Mouse (Mus musculus): ENCODE measurements at regions not wholly inside any gene's neighbourhood (a gene's known extent, or its start where the extent isn't known, plus 50 kb on each side); places are given as distances from the start of the nearest gene placed in this dataset.

GRCm38 (mm10) chr12:70523379-70523778, 70.5 kb downstream of the Tmx1 start:
- no peak for DNase-seq (ENCODE audit: low spot score in 2 of 2)

DNA sequence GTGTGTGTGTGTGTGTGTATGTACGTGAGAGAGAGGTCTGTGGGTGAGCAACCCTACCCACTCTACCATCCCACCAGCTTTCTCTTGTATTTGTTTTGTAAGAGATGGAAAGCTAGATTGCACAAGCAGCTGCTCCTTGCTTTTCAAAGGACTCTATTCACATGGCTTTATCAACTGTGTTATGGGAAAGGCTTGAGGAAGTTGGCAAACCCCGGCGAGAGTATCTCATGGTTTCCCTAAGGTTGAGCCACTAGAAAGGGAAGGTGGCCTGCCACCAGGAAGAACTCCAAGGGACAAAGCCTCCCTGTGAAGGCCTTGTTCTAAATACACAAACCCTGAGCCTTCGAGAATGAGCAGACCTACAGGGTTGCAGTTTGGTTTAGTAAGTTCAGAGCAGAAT, 71.8 kb downstream of the Tmx1 start:
- DNase-seq (ENCODE audit: low spot score in 2 of 2): no peak

GRCm38 (mm10) chr12:70531661-70532060, 78.8 kb downstream of the Tmx1 start:
- no peak for DNase-seq (ENCODE audit: low spot score in 2 of 2)

DNA sequence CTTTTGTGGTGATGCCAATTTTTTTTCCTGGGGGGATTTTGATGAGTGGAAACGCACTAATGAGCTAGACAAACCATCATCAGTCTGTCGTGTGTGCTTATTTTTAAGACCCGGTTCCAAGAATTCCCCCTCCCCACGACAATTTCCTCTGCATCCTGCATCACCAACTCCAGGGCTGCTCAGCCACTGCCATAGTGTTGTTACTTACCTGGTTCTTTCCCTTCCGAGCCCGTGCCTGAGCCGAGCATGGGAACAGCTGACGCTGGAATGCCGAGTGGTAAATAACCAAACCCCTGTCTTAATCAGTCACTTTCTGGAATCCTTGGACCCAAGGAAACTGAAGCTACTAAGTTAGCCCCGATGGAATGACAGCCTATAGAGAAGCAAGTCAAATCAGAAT, 79.3 kb downstream of the Tmx1 start:
- DNase-seq (ENCODE audit: low spot score in 2 of 2): no peak

GRCm38 (mm10) chr12:70532843-70533242, 79.9 kb downstream of the Tmx1 start:
- DNase-seq (ENCODE audit: low spot score in 2 of 2): no peak

DNA sequence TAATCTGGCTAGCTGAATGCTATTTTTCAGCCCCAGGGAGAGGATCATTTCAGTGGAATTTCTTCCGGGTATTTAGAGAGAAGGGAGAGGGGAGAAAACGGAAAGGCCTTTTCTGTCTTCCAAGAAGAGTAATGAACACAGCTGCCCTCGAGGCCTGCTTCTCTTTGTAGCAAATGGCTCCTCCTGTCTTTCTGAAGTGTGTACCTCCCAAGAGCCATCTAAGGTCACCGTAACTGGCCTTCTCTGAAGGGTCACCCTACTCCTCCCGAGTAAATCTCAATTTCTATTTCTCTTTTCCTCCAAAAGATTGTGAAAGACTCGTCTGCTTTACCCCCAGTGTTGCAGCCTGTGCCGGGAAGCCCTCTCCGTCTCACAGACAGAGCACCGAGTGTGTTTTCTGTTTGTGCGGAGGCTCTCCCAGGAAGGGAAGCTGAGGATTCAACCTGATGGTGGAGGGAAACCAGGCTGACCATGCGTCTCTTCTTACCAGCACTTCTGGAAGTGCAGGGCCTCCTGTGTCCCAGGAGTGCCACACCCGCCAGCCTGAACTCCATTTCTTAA, 80.6 kb downstream of the Tmx1 start:
- no peak for DNase-seq (ENCODE audit: low spot score in 2 of 2)

DNA sequence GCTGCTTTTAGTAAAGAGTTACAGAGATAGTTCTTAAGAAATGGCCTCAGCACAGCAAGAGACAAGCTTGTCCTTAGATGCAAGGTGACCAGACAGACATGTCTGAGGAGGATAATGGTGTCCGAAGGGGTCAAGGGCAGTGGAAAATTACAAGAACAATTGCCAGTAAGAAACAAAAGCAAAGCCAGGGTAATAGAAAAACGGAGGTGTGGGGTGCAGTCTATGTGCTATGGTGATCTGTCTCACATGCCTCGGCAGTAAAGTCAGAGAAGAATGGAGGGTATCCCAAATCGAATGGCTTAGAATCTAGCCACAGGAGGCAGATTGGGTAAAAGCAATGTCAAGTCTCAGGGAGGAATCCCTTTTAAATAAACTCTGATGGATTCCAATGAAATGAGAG, 86.2 kb downstream of the Tmx1 start:
- no peak for DNase-seq (ENCODE audit: low spot score in 2 of 2)

DNA sequence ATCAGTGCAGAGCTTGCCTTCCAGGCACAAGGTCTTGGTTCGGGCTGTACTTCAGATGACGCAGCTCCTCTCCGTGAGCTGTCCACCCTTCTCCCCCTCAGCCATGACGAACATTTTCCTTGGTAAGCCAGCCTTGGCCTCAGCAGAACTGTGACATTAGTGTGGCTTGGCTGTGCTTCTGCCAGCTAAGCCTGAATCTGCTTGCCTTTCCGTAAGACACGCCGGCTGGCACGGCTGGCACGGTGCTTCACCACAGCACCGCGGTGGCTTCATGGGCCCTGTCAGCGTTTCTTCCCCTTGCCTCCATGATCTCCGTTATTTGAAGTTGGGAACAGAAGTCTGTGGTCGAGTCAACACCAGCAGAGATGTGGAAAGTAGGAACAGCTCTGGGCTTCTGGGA, 87.0 kb downstream of the Tmx1 start:
- DNase-seq (ENCODE audit: low spot score in 2 of 2): no peak

DNA sequence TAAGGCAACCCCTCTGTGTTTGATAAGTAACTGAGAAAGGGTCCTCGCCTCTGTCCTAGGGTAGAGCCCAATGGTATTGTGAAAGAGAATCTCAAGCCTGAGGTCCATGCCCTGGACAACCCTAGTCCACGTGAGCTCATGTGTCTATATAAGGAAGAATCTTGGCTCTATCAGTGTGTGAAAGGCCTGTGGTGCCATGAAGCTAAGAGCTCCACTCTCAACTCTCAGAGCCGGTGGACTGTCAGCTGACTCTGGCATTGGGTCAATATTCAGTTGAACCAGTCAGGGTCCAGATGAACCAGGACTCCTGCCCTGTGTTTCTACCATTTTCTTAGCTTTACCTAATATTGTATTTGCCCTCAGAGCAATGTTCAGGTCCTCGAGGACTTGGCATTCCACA, 88.5 kb downstream of the Tmx1 start:
- no peak for DNase-seq (ENCODE audit: low spot score in 2 of 2)

DNA sequence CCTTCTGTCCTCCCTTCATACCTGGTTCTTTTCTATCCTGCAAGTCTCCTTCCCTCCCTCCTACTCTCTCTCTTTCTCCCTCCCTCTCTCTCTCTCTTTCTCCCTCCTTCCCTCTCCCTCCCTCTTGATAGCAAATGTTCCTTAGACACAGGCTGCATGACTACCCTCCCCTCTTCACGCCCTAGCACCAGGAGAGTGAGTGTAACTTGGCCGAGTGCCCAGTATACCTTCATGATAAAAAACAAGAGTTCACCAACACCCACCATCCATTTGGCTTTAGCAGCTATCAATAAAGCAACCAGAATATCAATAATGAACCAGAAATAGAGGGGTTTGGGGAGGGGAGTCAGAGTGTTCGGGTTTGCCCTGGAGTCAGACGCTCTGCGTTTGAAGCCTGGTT, 90.4 kb downstream of the Tmx1 start:
- no peak for DNase-seq (ENCODE audit: low spot score in 2 of 2)

GRCm38 (mm10) chr12:70544326-70544725, 91.4 kb downstream of the Tmx1 start:
- no peak for DNase-seq (ENCODE audit: low spot score in 2 of 2)

GRCm38 (mm10) chr12:70544850-70545510, 92.1 kb downstream of the Tmx1 start:
- DNase-seq (ENCODE audit: low spot score in 2 of 2): no peak

GRCm38 (mm10) chr12:70547199-70547598, 94.3 kb downstream of the Tmx1 start:
- DNase-seq (ENCODE audit: low spot score in 2 of 2): no peak

DNA sequence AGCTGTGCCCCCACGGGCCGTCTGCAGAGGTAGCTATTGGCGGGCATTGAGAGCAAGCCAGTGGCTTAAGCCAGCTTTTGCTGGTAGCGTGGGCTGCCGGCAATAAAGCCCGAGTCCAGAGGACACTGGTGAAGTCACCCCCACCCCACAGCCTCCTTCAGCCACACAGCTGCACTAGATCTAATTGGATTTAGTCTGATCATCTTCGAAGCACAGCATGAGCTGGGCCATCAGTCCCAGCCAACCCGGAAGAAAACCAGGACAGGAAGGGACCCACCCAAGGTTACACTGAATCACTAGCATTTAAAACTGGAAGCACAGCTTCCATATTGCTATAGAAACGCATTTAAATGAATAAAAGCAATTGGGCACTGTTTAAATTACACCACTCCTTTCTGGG, 96.4 kb downstream of the Tmx1 start:
- no peak for DNase-seq (ENCODE audit: low spot score in 2 of 2)

GRCm38 (mm10) chr12:70553866-70554265, 101.0 kb downstream of the Tmx1 start:
- DNase-seq (ENCODE audit: low spot score in 2 of 2): no peak

- DNase-seq (ENCODE audit: low spot score in 2 of 2): no peak
These were observed 101.7 kb downstream of the Tmx1 start for GRCm38 (mm10) chr12:70554586-70554985.

DNA sequence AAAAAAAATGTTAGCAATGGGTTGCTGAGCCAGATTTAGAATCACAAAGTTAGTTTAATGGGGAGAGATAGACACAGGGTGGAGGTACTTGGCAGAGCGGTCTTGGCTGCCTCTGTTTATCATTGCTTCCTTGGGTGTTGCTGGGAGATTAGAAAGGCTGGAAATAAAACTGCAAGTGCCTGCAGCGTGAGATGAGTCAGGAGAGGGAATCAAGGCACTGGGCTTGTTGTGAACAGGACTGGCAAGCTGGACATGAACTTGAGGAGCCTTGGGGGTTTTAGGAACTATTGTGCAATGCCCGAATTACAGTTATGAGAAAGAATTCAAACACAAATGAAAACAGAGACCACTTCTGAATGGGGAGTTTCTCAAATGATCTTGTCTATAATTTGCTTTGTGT, 102.8 kb downstream of the Tmx1 start:
- no peak for DNase-seq (ENCODE audit: low spot score in 2 of 2)

DNA sequence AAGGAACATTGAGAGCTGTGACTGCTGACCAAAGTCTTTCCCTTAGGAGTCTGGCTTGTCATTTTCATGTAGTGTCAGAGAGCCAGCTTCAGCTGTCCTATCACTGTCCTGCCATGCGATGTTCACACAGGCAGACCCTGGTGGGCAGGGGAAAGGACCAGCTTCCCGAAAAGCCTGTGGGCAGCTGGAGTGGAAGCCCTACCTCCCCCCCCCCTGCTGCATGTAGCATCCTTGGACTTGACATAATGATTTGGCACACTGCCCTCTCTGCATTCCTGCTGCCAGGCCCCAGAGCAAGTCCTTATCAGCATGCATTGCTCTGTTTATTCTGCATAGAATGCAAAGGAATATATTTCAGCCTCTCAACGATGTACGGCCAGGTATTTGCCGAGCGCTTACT, 103.9 kb downstream of the Tmx1 start:
- peak in 1 of 2 experiments; percentile 35 for DNase-seq (ENCODE audit: low spot score in 2 of 2)

GRCm38 (mm10) chr12:70563446-70563845, 110.6 kb downstream of the Tmx1 start:
- no peak for DNase-seq (ENCODE audit: low spot score in 2 of 2)

DNA sequence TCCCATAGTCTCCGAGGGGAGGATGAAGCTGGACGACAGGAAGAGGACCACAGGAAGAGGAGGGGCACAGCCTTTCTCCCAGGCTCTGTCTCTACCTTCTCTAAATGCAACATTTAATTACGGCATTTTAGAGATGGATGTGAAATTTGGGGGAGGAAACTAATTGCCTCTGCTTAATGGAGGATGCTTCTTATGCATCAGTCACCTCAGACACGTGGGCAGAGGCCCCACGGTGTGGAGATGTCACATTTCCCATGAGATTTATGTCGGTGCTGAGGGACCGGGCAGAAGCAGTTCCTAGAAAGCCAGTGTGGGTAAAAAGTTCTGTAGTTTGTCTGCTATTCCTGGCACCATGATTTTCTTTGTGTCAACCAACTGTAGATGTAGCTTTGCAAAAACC, 122.8 kb downstream of the Tmx1 start:
- no peak for DNase-seq (ENCODE audit: low spot score in 2 of 2)

- no peak for DNase-seq (ENCODE audit: low spot score in 2 of 2)
These were observed 124.9 kb downstream of the Tmx1 start for GRCm38 (mm10) chr12:70577769-70578168.

GRCm38 (mm10) chr12:70579328-70579905, 126.5 kb downstream of the Tmx1 start:
- peak in 1 of 2 experiments; percentile 39 for DNase-seq (ENCODE audit: low spot score in 2 of 2)

- no peak for DNase-seq (ENCODE audit: low spot score in 2 of 2)
These were observed 133.3 kb downstream of the Tmx1 start for GRCm38 (mm10) chr12:70586181-70586580.

DNA sequence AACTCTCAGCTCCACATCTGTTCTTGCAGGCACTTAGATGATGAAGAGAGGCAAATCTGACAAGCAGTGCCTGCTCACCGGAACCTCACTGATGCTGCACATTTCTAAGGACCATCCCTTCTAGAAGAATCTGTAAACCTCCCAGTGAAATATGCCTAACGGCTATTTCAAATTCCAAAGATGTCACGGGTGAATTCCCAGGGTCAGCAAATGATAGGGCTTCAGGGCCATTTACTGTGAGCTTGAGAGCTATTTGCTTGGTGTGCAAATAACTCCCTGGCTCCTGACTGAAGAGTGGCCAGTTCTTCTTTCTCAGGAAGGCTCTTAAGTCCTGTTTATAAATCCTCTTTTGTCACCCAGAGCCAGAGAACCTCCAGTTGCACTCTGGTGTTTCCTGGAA, 135.3 kb downstream of the Tmx1 start:
- no peak for DNase-seq (ENCODE audit: low spot score in 2 of 2)
